Mouse (Mus musculus): Measurements from ENCODE around the gene Supt3. TPM values are rescaled to one million over a fixed set of nuclear protein-coding genes. Genes with fewer than 3 reads are reported as not detected.

Gene Supt3
- polyA plus RNA-seq, 1 experiment from 2014 or later = 20.7 TPM

DNA sequence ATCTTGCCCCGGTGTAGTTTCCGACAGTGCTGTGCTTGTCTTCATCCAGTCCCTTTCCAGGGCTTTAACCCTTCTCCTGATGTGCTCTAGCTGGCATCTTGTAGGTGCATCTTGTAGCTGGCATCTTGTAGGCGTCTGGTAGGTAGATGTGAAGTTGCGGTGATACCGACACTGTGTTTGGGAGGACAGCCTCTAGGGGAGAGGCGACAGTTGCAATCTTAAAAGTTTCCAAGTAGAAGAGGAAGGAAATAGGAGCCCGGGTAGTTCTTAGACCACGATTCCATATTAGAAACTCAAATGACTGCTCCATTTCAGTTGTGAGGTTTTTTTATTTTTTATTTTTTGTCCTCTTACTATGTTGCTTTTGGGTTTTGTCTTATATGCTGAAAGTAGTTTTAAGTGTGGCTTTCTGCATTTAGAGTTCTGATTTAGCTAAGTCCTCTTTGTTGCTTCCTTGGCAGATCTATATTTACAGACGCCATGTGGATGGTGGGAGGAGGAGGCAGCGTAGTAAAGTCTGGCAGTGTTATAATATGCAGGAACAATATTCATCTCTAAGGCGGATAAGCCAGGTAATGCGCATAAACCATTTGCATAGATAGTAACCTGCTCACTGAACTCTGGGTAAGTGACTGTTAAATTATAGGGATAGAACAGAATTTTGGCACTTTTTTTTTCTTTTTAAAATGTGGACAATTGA is 15.4 kb downstream of the Supt3 start:
- Histone ChIP-seq H3K27ac (no peak overlapping the region), H3K9me3 (no peaks in the 10 kb centered on the region), H3K4me2 (replicated peaks) (no peak overlapping the region), H3K4me1 (no peaks in the 10 kb centered on the region), H3K9ac (no peak overlapping the region), H3K36me3 (peaks cover 7% of the 10 kb centered on the region; the same call in 1 of the 2 replicates), H3K27me3 (replicated peaks) (no peaks in the 10 kb centered on the region), H3K4me3 (no peak overlapping the region)
- WGBS = 94% methylated on average over 12 of the region's 12 CpGs
- no peak for ATAC-seq (ENCODE audit: low FRiP score, low read depth)

DNA sequence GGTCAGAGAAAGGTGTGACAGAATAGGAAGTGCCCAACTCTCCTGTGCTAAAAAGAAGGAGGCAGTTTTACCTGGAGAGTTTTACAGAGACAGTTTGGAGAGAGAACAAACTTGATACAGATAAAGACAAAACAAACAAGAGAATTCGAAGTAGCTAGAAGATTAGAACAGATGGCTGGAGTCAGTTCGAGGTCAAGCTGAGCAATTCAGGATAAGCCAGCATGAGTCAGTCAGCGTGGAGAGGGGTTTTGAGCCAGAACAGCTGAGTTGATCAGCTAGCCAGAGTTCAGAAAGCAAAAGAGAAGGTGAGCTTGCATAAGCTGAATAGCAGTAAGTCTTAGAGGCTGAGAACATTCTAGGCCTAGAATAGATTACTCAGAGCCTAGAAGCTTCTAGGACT is 20.4 kb downstream of the Supt3 start:
- Histone ChIP-seq H3K27ac (no peak overlapping the region), H3K4me3 (no peak overlapping the region), H3K4me1 (no peaks in the 10 kb centered on the region), H3K9me3 (no peaks in the 10 kb centered on the region), H3K4me2 (replicated peaks) (no peak overlapping the region), H3K9ac (no peak overlapping the region), H3K36me3 (no peaks in the 10 kb centered on the region), H3K27me3 (replicated peaks) (no peaks in the 10 kb centered on the region)
- ATAC-seq (ENCODE audit: low FRiP score, low read depth) = no peak
- WGBS = 78% methylated on average over 3 of the region's 3 CpGs

DNA sequence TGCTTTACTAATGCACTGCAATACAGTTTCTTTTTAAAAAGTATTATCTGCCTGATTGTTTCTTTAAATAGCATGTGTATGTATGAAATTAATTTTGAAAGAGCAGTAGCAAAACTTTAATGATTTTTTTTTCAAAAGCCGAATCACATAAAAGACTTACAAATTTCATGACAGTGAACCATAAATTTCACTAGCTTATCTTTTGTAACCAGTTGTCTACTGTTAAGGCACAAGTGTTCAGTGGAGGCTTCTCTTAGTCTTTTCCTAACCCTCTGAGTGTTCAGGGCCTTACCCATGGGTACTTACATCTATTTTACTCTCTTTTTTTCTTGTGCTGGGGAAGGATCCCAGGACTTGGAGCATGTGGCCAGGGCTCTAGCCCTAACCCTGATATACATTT is 30.1 kb downstream of the Supt3 start:
- Histone ChIP-seq H3K4me2 (replicated peaks) (no peak overlapping the region), H3K9me3 (no peaks in the 10 kb centered on the region), H3K27me3 (replicated peaks) (no peaks in the 10 kb centered on the region), H3K4me1 (no peaks in the 10 kb centered on the region), H3K4me3 (no peak overlapping the region), H3K9ac (no peak overlapping the region), H3K36me3 (no peaks in the 10 kb centered on the region), H3K27ac (no peak overlapping the region)
- ATAC-seq (ENCODE audit: low FRiP score, low read depth) = no peak
- 80% methylated on average over 1 of the region's 1 CpGs for WGBS

DNA sequence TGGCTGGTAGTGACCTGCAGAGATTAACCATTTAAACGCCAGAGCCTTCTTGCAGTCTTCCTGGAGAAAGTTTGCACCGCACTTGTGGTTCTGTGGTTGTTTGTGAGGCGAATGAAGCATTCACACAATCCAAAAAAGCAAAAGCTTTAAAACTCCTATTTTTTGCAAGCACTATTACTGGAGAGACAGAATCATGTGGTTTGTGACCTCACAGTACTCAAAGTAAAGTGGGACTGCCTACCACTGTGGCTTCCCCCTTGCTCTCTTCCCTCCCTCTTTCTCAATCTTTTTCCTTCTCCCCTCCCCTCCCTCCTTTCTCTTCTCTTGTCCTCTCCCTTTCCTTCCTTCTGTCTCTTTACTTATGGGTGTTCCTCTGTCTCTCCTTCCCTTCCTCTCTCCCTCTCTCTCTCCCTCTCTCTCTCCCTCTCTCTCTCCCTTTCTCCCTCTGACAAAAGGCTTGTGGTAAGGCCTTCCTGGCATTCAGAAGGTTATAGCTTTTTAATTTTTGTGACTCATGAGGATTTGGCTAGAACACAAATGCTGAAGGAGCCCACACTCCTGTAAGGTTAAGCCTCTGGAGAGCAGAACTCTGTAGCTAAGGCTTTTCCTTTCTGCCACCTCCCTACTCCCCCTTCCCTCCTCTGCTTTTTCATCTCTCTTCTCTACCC is 37.7 kb downstream of the Supt3 start, which contains the start of gene Runx2:
Runx2 (minus strand) TSS at position 290 of the 668 bp plus-strand sequence.
- H3K4me3 ChIP-seq = no peak within 1 kb of the TSS
- H3K27ac ChIP-seq = no peak within 1 kb of the TSS
- H3K9ac ChIP-seq = no peak within 1 kb of the TSS
- H3K4me2 ChIP-seq (replicated peaks) = 0 out of 2 replicates have a peak within 1 kb of the TSS, but pooled peaks have one; percentile 1
- no peaks in the 10 kb centered on the region for H3K36me3 ChIP-seq
- peaks cover 6% of the 10 kb centered on the region; the same call in 1 of the 2 replicates for H3K4me1 ChIP-seq
- no peak for ATAC-seq (ENCODE audit: low FRiP score, low read depth)
- no peaks in the 10 kb centered on the region for H3K27me3 ChIP-seq (replicated peaks)
- H3K9me3 ChIP-seq = no peaks in the 10 kb centered on the region
- WGBS = 27% methylated on average over 3 of the region's 3 CpGs

DNA sequence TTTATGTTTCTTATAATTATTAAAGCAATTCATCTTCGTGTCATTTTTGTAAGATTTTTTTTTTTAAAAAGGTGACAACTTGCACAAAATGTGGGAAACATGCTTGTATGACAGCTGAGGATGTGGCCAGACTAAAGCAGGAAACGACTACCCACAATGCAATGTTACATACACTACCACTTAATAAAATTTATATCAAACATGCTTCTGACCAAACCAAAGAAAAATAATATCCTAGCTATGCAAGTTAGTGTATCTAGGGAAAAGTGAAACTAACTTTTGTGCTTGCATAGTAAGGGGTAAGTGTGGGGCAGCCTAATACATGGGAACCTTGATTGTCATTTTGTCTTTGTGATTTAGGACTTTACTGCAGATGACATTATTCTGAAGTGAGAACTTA is 41.9 kb downstream of the Supt3 start:
- Histone ChIP-seq H3K27me3 (replicated peaks) (no peaks in the 10 kb centered on the region), H3K9ac (no peak overlapping the region), H3K36me3 (no peaks in the 10 kb centered on the region), H3K4me3 (no peak overlapping the region), H3K4me2 (replicated peaks) (no peak overlapping the region), H3K9me3 (no peaks in the 10 kb centered on the region), H3K27ac (no peak overlapping the region), H3K4me1 (peaks cover 6% of the 10 kb centered on the region; the same call in 1 of the 2 replicates)
- WGBS = 80% methylated on average over 2 of the region's 2 CpGs
- no peak for ATAC-seq (ENCODE audit: low FRiP score, low read depth)

DNA sequence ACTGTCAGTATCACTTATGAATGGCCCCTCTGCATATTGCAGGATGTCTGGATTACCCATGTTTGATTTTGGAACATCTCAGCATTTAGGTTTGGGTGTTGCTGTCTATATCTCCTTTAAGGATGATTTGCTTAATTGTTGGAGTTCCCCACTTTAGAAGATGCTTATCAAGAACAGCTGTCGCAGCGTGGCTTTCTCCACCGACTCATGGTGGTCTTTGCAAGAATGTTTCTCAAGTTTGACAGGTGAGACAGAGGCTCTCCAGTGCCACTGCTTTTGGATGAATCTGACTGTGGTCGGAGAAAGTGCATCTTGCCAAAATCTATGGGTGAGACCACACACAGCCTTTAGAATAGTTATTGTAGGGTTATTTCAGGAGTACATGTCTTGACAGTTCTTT is 42.9 kb downstream of the Supt3 start:
- 77% methylated on average over 4 of the region's 4 CpGs for WGBS
- Histone ChIP-seq H3K27me3 (replicated peaks) (no peaks in the 10 kb centered on the region), H3K4me3 (no peak overlapping the region), H3K27ac (no peak overlapping the region), H3K9ac (no peak overlapping the region), H3K9me3 (no peaks in the 10 kb centered on the region), H3K36me3 (no peaks in the 10 kb centered on the region), H3K4me2 (replicated peaks) (no peak overlapping the region), H3K4me1 (peaks cover 4% of the 10 kb centered on the region; the same call in 1 of the 2 replicates)
- ATAC-seq (ENCODE audit: low FRiP score, low read depth) = no peak

DNA sequence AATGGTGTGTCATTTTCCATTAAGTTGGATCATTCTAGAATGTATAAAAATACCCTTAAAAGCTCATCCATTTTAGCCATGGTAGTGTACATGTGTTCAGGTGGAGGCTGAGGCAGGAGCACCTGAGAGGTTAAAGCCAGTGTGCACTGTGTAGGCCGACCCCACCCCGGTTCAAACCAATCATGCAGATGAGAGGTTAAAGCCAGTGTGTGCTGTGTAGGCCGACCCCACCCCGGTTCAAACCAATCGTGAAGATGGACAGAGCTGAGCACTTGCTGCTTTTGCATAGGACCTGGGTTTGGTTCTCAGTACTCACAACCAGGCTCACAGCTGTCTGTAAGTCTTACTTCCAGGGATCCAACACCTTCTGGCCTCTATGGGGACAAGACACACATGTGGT is 45.0 kb downstream of the Supt3 start:
- no peak overlapping the region for H3K4me2 ChIP-seq (replicated peaks)
- ATAC-seq (ENCODE audit: low FRiP score, low read depth) = no peak
- H3K9ac ChIP-seq = no peak overlapping the region
- H3K36me3 ChIP-seq = no peaks in the 10 kb centered on the region
- H3K4me1 ChIP-seq = no peaks in the 10 kb centered on the region
- H3K9me3 ChIP-seq = no peaks in the 10 kb centered on the region
- 90% methylated on average over 5 of the region's 5 CpGs for WGBS
- no peak overlapping the region for H3K4me3 ChIP-seq
- H3K27ac ChIP-seq = no peak overlapping the region
- no peaks in the 10 kb centered on the region for H3K27me3 ChIP-seq (replicated peaks)

DNA sequence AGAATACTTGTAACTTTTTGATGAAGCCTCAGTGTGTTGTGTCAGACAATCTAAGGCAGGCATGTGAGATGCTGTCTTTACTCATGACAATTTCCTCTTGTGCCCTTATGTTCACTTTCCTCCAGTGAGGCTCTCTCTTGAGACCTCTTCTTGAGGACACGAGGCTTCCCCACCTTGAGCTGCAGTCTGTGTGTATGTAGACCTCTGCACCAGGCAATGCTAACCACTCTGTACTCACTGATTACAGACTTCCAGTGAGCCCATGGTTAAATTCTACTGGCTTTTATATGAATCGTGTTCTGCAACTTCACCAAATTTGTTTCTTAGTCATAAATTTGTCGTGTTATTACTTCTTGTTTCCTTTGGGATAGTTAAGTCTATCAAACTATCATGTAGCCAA is 50.2 kb downstream of the Supt3 start:
- Histone ChIP-seq H3K27me3 (replicated peaks) (no peaks in the 10 kb centered on the region), H3K4me2 (replicated peaks) (no peak overlapping the region), H3K27ac (no peak overlapping the region), H3K36me3 (no peaks in the 10 kb centered on the region), H3K9ac (no peak overlapping the region), H3K9me3 (no peaks in the 10 kb centered on the region), H3K4me1 (no peaks in the 10 kb centered on the region), H3K4me3 (no peak overlapping the region)
- no peak for ATAC-seq (ENCODE audit: low FRiP score, low read depth)
- WGBS = 88% methylated on average over 3 of the region's 3 CpGs

DNA sequence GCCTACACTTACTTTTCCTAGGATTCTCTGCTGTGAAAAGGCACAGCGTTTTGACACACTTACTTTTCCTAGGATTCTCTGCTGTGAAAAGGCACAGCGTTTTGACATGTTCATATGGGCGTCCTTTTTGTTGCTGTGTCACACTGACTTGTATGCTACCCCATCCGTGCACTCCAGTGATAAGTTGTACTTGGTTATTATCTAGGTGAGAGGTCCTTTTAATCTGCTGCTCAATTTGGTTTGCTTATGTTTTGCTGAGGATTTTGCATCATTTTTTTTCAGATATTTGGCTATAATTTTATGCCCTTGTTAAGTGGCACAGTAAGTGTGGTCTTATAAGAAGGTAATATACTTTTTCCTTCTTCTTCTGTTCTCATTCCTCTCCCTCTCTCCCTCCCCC is 51.0 kb downstream of the Supt3 start:
- no peak overlapping the region for H3K4me2 ChIP-seq (replicated peaks)
- no peak overlapping the region for H3K9ac ChIP-seq
- no peak for ATAC-seq (ENCODE audit: low FRiP score, low read depth)
- no peaks in the 10 kb centered on the region for H3K27me3 ChIP-seq (replicated peaks)
- no peaks in the 10 kb centered on the region for H3K4me1 ChIP-seq
- H3K27ac ChIP-seq = no peak overlapping the region
- no peak overlapping the region for H3K4me3 ChIP-seq
- 86% methylated on average over 4 of the region's 4 CpGs for WGBS
- H3K36me3 ChIP-seq = no peaks in the 10 kb centered on the region
- H3K9me3 ChIP-seq = no peaks in the 10 kb centered on the region

DNA sequence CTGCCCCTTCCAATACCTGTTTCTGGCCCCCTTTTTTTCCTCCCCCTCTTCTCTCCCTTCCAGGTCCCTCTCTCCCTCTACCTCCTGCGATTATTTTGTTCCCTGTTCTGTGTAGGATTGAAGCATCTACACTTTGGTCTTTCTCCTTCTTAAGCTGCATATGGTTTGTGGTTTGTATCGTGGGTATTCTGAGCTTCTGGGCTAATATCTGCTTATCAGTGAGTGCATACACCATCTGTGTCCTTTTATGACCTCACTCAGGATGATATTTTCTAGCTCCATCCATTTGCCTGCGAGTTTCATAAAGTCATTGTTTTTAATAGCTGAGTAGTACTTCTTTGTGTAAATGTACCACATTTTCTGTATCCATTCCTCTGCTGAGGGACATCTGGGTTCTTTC is 52.6 kb downstream of the Supt3 start:
- H3K4me1 ChIP-seq = no peaks in the 10 kb centered on the region
- no peaks in the 10 kb centered on the region for H3K27me3 ChIP-seq (replicated peaks)
- 93% methylated on average over 3 of the region's 3 CpGs for WGBS

DNA sequence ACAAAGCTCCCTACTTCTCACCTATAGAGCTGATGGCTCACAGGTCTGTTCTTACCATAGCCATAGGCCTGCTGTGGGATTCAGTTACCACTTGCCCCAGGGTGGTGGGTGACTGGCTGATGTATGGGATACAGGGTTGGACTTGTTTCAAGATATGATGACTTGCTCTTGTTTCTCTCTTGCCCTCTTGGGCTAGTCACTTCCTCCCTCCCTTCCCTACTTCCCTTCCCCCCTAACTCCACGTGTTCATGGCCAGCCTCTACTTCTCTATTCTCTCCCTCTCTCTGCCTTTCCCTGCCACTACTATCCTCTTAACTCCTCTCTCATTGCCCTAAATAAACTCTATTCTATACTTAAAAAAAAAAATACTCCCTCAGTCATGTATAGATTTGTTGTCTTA is 54.2 kb downstream of the Supt3 start:
- H3K9me3 ChIP-seq = no peaks in the 10 kb centered on the region
- no peak overlapping the region for H3K27ac ChIP-seq
- no peak for ATAC-seq (ENCODE audit: low FRiP score, low read depth)
- H3K36me3 ChIP-seq = no peaks in the 10 kb centered on the region
- no peak overlapping the region for H3K9ac ChIP-seq
- no peak overlapping the region for H3K4me3 ChIP-seq
- H3K4me1 ChIP-seq = no peaks in the 10 kb centered on the region
- no peak overlapping the region for H3K4me2 ChIP-seq (replicated peaks)
- no peaks in the 10 kb centered on the region for H3K27me3 ChIP-seq (replicated peaks)
- 100% methylated on average over 1 of the region's 1 CpGs for WGBS

More for the DNA sequence above, 52.6 kb downstream of the Supt3 start:
- no peaks in the 10 kb centered on the region for H3K36me3 ChIP-seq
- no peak overlapping the region for H3K27ac ChIP-seq
- no peak overlapping the region for H3K9ac ChIP-seq
- H3K4me2 ChIP-seq (replicated peaks) = no peak overlapping the region
- H3K9me3 ChIP-seq = no peaks in the 10 kb centered on the region
- ATAC-seq (ENCODE audit: low FRiP score, low read depth) = no peak
- no peak overlapping the region for H3K4me3 ChIP-seq

DNA sequence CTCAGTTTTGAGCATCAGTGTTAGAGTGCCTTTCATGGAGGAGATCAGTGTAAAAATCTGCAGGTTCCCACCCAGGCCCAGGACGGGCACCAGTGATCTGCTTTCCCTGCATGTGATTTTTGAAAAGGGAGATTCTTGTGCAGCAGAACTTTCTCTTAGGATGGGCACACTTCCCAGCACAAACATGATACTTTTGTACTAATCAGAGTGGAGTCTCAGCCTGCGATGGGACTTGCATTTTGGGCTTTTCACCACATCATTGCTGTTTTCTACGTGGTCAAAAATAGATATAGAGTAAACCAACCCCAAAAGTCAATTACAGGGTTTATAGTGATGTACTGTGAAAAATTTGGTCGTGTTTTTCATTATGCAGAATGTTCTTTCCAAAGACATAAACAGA is 65.2 kb downstream of the Supt3 start:
- H3K9me3 ChIP-seq = no peaks in the 10 kb centered on the region
- H3K4me1 ChIP-seq = no peaks in the 10 kb centered on the region
- WGBS = 86% methylated on average over 4 of the region's 4 CpGs
- no peaks in the 10 kb centered on the region for H3K27me3 ChIP-seq (replicated peaks)
- H3K36me3 ChIP-seq = no peaks in the 10 kb centered on the region
- no peak overlapping the region for H3K4me3 ChIP-seq
- H3K27ac ChIP-seq = no peak overlapping the region
- ATAC-seq (ENCODE audit: low FRiP score, low read depth) = no peak
- no peak overlapping the region for H3K4me2 ChIP-seq (replicated peaks)
- no peak overlapping the region for H3K9ac ChIP-seq

DNA sequence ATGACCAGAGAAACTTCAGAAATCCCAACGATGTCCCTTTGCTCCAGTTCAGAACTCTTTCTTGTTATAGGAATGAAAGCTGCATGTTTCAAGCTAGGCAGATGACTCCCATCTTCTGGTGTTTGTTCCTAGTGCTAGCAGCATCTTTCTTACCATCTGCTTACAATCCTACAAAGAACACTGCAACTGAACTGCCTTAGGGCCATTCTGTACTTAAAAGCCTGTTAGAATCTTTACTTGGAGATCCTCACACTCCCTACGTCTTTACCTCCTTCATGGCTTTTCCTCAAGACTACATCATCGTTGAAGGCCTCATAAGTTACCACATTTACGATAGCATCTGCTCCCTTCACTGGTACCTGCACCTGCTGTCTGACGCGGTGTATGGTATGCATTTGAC is 86.2 kb downstream of the Supt3 start:
- H3K9ac ChIP-seq = no peak overlapping the region
- H3K27ac ChIP-seq = no peak overlapping the region
- no peaks in the 10 kb centered on the region for H3K9me3 ChIP-seq
- 93% methylated on average over 6 of the region's 6 CpGs for WGBS
- H3K4me2 ChIP-seq (replicated peaks) = no peak overlapping the region
- H3K36me3 ChIP-seq = no peaks in the 10 kb centered on the region
- no peak overlapping the region for H3K4me3 ChIP-seq
- ATAC-seq (ENCODE audit: low FRiP score, low read depth) = no peak
- H3K4me1 ChIP-seq = no peaks in the 10 kb centered on the region
- no peaks in the 10 kb centered on the region for H3K27me3 ChIP-seq (replicated peaks)

Measured in neural tube, embryonic 12.5 days (tissue).